Mouse (Mus musculus): ENCODE measurements around the gene Msmp. TPM values are rescaled to one million over a fixed set of nuclear protein-coding genes. Genes with fewer than 3 reads are reported as not detected.

The Msmp gene
- polyA plus RNA-seq, 1 experiment from 2014 or later: 0.81 TPM

DNA sequence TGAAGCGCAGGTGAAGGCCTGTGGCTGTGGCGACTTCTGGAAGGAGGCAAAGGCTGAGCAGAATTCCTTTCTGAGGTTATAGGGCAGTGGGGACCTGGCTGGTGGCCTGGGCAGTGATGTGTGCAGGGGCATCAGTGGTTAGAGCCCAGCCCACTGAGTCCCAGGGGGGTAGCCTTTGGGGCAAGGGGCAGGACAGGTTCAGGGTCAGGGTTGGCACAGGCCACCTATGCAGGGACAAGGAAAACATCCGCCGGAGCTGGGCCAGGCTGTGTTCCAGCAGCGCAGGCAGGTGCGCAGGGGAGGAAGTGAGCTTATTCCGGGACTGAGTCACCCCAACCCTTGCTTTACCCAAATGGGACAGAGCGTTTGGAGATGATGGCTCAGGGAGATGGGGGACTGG lies 2.1 kb upstream of the Msmp start:
- no peaks in the 10 kb centered on the region for H3K4me1 ChIP-seq
- no peak overlapping the region for H3K4me3 ChIP-seq
- no peak overlapping the region for H3K4me2 ChIP-seq (replicated peaks)
- peak; percentile 36; the same call in 1 of the 2 replicates for ATAC-seq (replicated peaks)
- no peaks in the 10 kb centered on the region for H3K9me3 ChIP-seq
- no peaks in the 10 kb centered on the region for H3K27me3 ChIP-seq
- H3K36me3 ChIP-seq: peaks cover 25% of the 10 kb centered on the region
- WGBS: 80% methylated on average over 8 of the region's 8 CpGs
- H3K27ac ChIP-seq (replicated peaks): no peak overlapping the region
- no peak overlapping the region for H3K9ac ChIP-seq (replicated peaks)

DNA sequence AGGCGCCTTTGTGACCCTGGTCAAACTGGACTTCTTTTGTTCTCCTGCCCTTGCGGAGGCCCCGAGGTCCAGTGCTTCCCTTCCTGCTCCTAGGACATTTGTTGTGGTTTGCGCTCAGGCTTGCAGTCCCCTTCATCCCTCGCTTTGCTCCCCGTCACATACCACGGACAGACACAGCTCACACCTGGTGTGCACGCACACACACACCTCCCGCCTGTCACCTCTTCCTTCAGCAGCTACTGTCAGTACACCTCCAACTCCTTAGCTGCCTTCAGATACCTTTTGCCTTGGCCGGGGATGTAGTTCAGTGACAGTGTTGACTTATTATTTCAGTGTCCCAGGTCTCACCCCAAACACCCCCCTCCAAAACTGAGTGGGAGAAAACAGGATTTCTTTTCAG lies 1.4 kb upstream of the Msmp start:
- H3K27me3 ChIP-seq: no peaks in the 10 kb centered on the region
- H3K27ac ChIP-seq (replicated peaks): no peak overlapping the region
- WGBS: 66% methylated on average over 9 of the region's 10 CpGs
- H3K9me3 ChIP-seq: no peaks in the 10 kb centered on the region
- H3K4me1 ChIP-seq: no peaks in the 10 kb centered on the region
- H3K9ac ChIP-seq (replicated peaks): no peak overlapping the region
- H3K4me3 ChIP-seq: no peak overlapping the region
- H3K36me3 ChIP-seq: peaks cover 30% of the 10 kb centered on the region
- no peak overlapping the region for H3K4me2 ChIP-seq (replicated peaks)
- no peak for ATAC-seq (replicated peaks)

DNA sequence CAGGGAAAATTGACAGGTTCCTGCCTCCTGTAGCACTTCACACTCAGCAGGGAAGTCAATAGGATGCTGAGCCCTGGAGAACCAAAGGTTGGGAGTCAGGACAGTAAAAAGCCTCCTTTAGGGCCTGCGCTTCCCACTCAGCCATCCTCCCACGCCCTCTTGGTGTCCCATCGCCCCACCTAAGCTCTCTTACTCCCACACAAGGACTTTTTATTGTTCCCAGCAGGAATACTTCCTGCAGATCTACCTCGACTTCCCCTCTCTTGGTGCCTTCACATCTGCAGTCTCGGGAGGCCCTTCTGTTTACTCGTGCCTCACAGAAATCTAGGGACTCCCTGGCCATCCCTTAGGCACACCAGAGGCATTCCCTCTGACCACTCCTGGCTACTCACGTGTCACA lies 873 bp downstream of the Msmp start:
- H3K36me3 ChIP-seq: peaks cover 30% of the 10 kb centered on the region
- 85% methylated on average over 7 of the region's 7 CpGs for WGBS
- H3K4me2 ChIP-seq (replicated peaks): no peak overlapping the region

DNA sequence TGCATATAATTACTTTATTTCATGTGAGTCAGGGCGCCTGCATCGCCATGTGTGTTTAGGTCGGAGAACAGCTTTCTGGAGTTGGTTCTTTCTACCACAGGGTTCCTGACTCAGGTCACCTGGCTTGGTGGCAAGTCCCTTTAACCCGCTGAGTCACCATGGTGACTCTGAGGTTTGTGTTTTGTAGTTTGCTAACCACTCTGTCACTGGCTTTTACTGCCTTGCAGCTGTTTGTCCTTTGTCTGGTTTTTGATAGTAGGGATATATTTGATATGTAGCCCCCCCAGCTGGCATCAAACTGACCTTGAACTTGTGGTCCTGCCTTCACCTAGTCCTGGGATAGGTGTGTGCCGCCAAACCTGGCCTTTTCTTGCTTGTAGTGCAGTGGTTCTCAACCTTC lies 2.1 kb downstream of the Msmp start:
- H3K9ac ChIP-seq (replicated peaks): no peak overlapping the region
- 95% methylated on average over 5 of the region's 5 CpGs for WGBS
- no peak for ATAC-seq (replicated peaks)

More for the DNA sequence above, 873 bp downstream of the Msmp start:
- peaks cover 13% of the 10 kb centered on the region for H3K4me1 ChIP-seq
- no peaks in the 10 kb centered on the region for H3K9me3 ChIP-seq
- H3K27ac ChIP-seq (replicated peaks): no peak overlapping the region
- H3K4me3 ChIP-seq: no peak overlapping the region
- H3K27me3 ChIP-seq: no peaks in the 10 kb centered on the region
- H3K9ac ChIP-seq (replicated peaks): no peak overlapping the region
- no peak for ATAC-seq (replicated peaks)

DNA sequence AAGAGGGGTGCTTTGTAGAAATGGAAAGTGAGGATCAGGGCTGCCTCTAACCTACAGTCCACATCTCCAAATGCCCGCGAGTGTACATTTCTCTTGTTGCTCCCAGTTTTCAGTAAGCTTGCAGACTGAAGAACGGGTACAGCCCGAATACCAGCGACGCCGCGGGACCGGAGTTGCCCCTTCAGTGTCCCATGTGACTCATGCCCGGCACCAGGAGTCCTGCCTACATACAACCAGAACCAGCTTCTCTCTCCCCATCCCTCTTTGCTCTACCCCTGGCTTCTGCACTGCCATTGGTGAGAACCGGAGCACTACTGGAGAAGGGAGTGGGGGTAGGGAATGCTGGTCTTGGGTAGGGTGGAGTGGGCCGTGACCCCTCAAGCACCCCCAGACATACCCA lies 2.9 kb downstream of the Msmp start:
- H3K9ac ChIP-seq (replicated peaks): no peak overlapping the region
- no peak overlapping the region for H3K4me2 ChIP-seq (replicated peaks)
- no peaks in the 10 kb centered on the region for H3K27me3 ChIP-seq
- peaks cover 30% of the 10 kb centered on the region for H3K36me3 ChIP-seq
- peaks cover 30% of the 10 kb centered on the region for H3K4me1 ChIP-seq
- no peak overlapping the region for H3K27ac ChIP-seq (replicated peaks)
- no peak for ATAC-seq (replicated peaks)
- WGBS: 93% methylated on average over 12 of the region's 12 CpGs
- H3K4me3 ChIP-seq: no peak overlapping the region
- H3K9me3 ChIP-seq: no peaks in the 10 kb centered on the region

More for the DNA sequence above, 2.1 kb downstream of the Msmp start:
- H3K4me2 ChIP-seq (replicated peaks): no peak overlapping the region
- H3K27ac ChIP-seq (replicated peaks): no peak overlapping the region
- H3K36me3 ChIP-seq: peaks cover 30% of the 10 kb centered on the region
- no peaks in the 10 kb centered on the region for H3K27me3 ChIP-seq
- no peak overlapping the region for H3K4me3 ChIP-seq
- peaks cover 22% of the 10 kb centered on the region for H3K4me1 ChIP-seq
- no peaks in the 10 kb centered on the region for H3K9me3 ChIP-seq

DNA sequence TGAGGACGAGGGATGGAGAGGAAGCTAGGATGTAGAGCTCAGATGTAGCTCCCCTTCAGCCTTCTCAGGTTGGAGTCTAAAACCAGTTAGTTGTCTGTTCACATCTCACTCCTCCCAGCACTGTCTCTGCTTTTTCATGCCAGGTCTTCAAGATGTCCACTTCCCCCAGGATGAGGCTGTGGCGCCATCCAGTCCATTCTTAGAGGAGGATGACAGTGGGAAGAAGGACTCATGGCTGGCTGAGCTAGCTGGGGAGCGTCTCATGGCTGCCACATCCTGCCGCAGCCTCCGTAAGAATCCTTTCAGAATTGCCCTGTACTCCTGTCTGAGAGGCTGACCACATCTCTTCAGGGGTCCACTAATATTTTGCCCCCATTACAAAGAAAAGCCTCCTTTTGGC lies 3.6 kb downstream of the Msmp start:
- Histone ChIP-seq H3K27me3 (no peaks in the 10 kb centered on the region), H3K4me2 (replicated peaks) (no peak overlapping the region), H3K9me3 (no peaks in the 10 kb centered on the region), H3K27ac (replicated peaks) (no peak overlapping the region), H3K9ac (replicated peaks) (no peak overlapping the region), H3K36me3 (peaks cover 30% of the 10 kb centered on the region), H3K4me3 (no peak overlapping the region), H3K4me1 (peaks cover 37% of the 10 kb centered on the region)
- WGBS: 96% methylated on average over 5 of the region's 5 CpGs
- ATAC-seq (replicated peaks): no peak

DNA sequence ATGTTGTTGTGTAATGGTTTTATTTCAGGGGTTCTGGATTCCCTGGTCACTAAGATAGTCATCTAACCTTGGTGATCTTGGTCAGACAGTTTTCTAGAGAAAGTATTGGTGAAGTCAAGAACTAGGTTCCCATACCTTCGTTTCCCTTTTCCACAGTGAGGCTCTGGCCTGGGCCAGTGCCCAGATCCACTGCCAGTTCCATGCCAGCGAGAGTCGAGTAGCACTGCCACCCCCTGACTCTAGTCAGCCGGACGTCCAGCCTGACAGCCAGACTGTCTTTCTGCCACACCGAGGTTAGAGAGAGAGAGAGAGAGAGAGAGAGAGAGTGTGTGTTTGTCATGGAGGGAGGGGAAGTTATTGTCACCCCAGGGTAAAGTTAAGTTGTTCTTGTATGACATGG lies 4.6 kb downstream of the Msmp start:
- no peak for ATAC-seq (replicated peaks)
- Histone ChIP-seq H3K27me3 (no peaks in the 10 kb centered on the region), H3K9me3 (no peaks in the 10 kb centered on the region), H3K4me3 (peak overlapping the region; percentile 87), H3K4me2 (replicated peaks) (peak overlapping the region; percentile 96), H3K9ac (replicated peaks) (peak overlapping the region; percentile 96), H3K4me1 (peaks cover 47% of the 10 kb centered on the region), H3K36me3 (peaks cover 30% of the 10 kb centered on the region), H3K27ac (replicated peaks) (no peak overlapping the region)
- WGBS: 86% methylated on average over 6 of the region's 6 CpGs

DNA sequence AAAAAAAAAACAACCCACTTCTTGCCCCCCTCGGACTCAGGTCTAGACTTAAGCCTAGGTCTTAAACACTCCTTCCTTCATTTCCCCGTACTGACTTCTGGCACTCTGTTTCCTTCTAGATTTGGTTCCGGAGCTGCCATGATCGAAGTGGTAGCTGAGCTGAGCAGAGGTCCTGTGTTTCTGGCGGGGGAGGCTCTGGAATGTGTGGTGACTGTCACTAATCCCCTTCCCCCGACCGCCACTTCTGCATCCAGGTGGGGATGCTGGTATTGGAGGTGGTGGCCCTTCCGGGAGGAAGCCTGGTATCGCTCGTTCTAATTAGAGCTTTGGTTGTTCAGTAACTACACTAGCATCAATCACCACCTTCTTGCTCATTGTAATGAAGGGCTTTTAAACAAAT lies 5.0 kb downstream of the Msmp start:
- no peak; the same call in 1 of the 2 replicates for ATAC-seq (replicated peaks)
- Histone ChIP-seq H3K9me3 (no peaks in the 10 kb centered on the region), H3K4me2 (replicated peaks) (peak overlapping the region; percentile 96), H3K36me3 (peaks cover 30% of the 10 kb centered on the region), H3K9ac (replicated peaks) (peak overlapping the region; percentile 96), H3K27me3 (no peaks in the 10 kb centered on the region), H3K4me3 (peak overlapping the region; percentile 87), H3K27ac (replicated peaks) (peak overlapping the region; percentile 56), H3K4me1 (peaks cover 48% of the 10 kb centered on the region)
- 5% methylated on average over 10 of the region's 10 CpGs for WGBS

DNA sequence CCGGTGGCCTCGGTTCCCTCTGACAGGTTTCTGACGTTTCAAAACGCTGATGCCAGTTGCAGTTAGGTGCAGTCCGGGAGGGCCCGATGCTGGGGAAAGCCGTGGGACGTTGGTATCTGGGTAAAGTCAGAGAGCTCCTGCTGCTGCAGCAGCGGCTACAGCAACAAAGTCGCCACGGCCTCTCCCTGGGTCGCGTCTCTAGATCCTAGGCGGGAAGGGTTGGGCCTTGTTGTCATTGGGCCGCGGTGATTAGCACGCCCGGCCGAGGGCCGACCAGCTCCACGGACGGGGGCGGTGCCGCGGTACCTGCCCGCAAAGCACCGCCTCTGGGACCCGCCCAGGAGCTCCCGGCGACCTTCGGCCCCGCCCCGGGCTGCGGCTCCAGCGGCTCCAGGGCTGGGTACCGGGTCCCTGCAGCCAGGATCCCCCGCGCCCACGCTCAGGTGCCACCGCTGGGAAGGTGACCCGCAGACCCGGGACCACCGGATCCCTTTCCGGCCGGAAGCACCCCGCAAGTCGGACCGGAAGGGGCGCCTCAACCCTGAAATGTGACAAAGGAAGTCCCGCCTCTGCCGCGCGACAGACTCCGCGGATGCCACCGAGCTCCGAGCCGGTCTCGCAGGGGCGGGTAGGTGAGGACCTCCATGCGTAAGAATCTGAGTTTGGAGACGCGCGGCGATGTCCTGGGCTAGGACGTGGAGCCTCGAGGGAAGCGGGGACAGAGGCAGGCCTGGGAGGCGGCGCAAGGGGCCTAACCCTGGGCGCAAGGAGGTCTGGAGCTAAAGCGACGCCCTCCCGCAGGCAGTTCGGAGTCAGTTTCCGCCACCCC lies 5.7 kb downstream of the Msmp start, which contains the start of the genes Rgp1 and Gba2:
TSS of gene Rgp1 (plus strand) at position 340 of the 829 bp plus-strand sequence.
TSS of gene Gba2 (minus strand) at position 498 of the 829 bp plus-strand sequence.
- Histone ChIP-seq H3K4me2 (replicated peaks) (peak within 1 kb of the TSS; percentile 96), H3K9ac (replicated peaks) (peak within 1 kb of the TSS; percentile 96), H3K36me3 (peaks cover 27% of the 10 kb centered on the region), H3K4me3 (peak within 1 kb of the TSS; percentile 87), H3K4me1 (peaks cover 48% of the 10 kb centered on the region), H3K9me3 (no peaks in the 10 kb centered on the region), H3K27ac (replicated peaks) (peak within 1 kb of the TSS; percentile 87), H3K27me3 (no peaks in the 10 kb centered on the region)
- WGBS: under 1% methylated on average over 76 of the region's 76 CpGs
- peak; percentile 89 for ATAC-seq (replicated peaks)

DNA sequence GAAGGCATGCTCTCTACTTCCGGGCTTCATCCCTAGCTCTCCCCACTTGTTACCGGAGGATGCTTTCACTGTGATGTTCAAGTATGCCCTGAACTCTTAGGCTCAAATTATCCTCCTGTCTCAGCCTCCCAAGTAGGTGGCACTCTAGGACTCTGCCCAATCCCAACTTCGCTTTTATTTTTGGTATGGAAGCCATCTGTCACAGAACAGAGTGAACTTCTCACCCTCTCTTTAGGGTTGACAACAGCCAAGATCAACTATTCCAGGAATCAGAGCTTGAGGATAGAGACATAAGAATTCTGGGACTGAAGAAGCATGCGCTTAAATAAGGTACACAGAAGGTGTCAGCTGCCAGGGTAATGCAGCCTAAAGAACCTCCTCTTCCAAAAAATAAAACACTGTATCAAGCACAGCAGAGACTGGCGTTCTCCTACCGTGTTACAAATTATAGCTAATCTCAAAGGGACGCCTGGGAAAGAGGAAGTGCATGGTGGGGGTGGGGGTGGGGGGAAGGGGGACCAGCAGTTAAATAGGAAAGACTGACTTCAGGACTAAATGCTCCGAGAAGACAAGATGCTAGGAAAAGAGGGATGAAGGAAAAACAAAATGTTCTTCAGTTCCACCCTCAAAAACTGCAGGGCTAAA lies 6.9 kb downstream of the Msmp start:
- ATAC-seq (replicated peaks): no peak
- Histone ChIP-seq H3K9ac (replicated peaks) (peak overlapping the region; percentile 96), H3K9me3 (no peaks in the 10 kb centered on the region), H3K27me3 (no peaks in the 10 kb centered on the region), H3K4me2 (replicated peaks) (peak overlapping the region; percentile 96), H3K36me3 (peaks cover 18% of the 10 kb centered on the region), H3K27ac (replicated peaks) (no peak overlapping the region), H3K4me3 (peak overlapping the region; percentile 87), H3K4me1 (peaks cover 48% of the 10 kb centered on the region)
- 57% methylated on average over 8 of the region's 8 CpGs for WGBS

DNA sequence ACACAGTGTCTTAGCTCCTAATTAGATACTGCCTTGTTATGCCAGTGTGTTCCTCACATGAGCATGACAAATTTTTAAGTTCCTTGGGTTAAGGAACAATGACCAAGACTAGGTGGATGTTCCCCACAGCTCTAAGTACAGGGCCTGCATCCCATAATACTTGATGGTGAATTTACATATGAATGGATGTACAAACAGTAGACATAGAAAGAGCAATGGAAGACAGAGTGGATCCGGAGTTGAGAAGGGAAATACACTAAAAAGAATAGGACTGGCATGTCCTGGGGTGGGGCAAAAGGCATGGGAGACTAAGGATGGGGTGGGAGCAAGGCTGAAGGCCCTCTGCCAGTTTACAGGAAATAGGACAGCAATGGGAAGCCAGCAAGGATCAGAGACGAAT lies 8.9 kb downstream of the Msmp start:
- Histone ChIP-seq H3K36me3 (peaks cover 22% of the 10 kb centered on the region), H3K4me1 (peaks cover 48% of the 10 kb centered on the region), H3K9ac (replicated peaks) (0 out of 2 replicates have a peak overlapping the region, but pooled peaks have one; percentile 27), H3K9me3 (no peaks in the 10 kb centered on the region), H3K4me3 (peak overlapping the region; percentile 18), H3K27me3 (no peaks in the 10 kb centered on the region), H3K4me2 (replicated peaks) (peak overlapping the region; percentile 96), H3K27ac (replicated peaks) (no peak overlapping the region)
- 28% methylated on average over 2 of the region's 2 CpGs for WGBS
- ATAC-seq (replicated peaks): no peak

DNA sequence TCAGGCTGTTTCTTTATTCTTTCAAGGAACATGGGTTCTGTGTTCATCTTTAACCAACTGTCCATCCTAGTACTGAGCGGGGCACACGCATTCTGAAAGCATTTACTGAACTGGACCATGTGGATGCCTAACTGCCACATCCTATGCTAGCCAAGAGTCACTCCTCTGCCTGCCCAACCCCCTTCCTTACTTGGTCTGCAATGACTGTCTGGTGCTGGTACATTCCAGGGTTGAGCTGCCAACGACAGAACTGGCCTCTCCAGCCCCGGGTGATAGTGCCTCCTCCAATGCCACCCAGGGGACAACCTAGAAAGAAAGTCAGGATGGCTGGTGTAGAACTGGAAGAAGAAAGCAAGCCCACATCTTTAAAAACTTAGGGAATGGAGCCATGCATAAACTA lies 10.7 kb downstream of the Msmp start:
- H3K4me1 ChIP-seq: peaks cover 35% of the 10 kb centered on the region
- H3K4me3 ChIP-seq: no peak overlapping the region
- no peaks in the 10 kb centered on the region for H3K9me3 ChIP-seq
- no peak overlapping the region for H3K27ac ChIP-seq (replicated peaks)
- no peak for ATAC-seq (replicated peaks)
- peaks cover 39% of the 10 kb centered on the region for H3K36me3 ChIP-seq
- H3K9ac ChIP-seq (replicated peaks): no peak overlapping the region
- WGBS: 96% methylated on average over 4 of the region's 4 CpGs
- H3K4me2 ChIP-seq (replicated peaks): no peak overlapping the region
- no peaks in the 10 kb centered on the region for H3K27me3 ChIP-seq

Data from forebrain, embryonic 15.5 days (tissue).